Mouse (Mus musculus) brain, embryonic 14.5 days (tissue): ENCODE results near the gene Gm9944.

ENCODE experiments used
- CTCF ChIP-seq: fragments of 200-500 bp; IDR thresholded peaks from 2 replicates; pipeline ENCODE4 v1.5.1; 2012; ENCODE audit warnings: inconsistent platforms, mild to moderate bottlenecking, moderate library complexity, borderline replicate concordance; ENCODE audit not compliant: insufficient read depth, insufficient read length; ENCODE audit errors: extremely low read depth
- POLR2A ChIP-seq: fragments of 200-500 bp; IDR thresholded peaks from 2 replicates; pipeline ENCODE4 v1.6.1; 2012; ENCODE audit warnings: mild to moderate bottlenecking, inconsistent platforms, borderline replicate concordance; ENCODE audit not compliant: poor library complexity, insufficient read depth, insufficient read length, severe bottlenecking; ENCODE audit errors: extremely low read depth

- TF ChIP-seq CTCF (no peak), POLR2A (no peak)
Observed at GRCm38 (mm10) chr4:144420644-144421043, 32.5 kb downstream of the Gm9944 start.
